Mouse (Mus musculus) left cerebral cortex, adult 9 months (tissue): Measurements from ENCODE around the gene Sgsm1.
A peak's percentile ranks its signal among the peaks of the same experiment; 100 is the strongest.

Source experiments
- DNase-seq, 2 experiments: peaks; one replicate each; pipeline ENCODE4 v3.0.0; 2022; ENCODE audit warnings: low spot score in 2 of 2

Sgsm1 gene

GRCm38 (mm10) chr5:113193762-113194161 is 116.8 kb downstream of the Sgsm1 start:
- peak in 1 of 2 experiments; percentile 49 for DNase-seq
